In the genomic region with DNA sequence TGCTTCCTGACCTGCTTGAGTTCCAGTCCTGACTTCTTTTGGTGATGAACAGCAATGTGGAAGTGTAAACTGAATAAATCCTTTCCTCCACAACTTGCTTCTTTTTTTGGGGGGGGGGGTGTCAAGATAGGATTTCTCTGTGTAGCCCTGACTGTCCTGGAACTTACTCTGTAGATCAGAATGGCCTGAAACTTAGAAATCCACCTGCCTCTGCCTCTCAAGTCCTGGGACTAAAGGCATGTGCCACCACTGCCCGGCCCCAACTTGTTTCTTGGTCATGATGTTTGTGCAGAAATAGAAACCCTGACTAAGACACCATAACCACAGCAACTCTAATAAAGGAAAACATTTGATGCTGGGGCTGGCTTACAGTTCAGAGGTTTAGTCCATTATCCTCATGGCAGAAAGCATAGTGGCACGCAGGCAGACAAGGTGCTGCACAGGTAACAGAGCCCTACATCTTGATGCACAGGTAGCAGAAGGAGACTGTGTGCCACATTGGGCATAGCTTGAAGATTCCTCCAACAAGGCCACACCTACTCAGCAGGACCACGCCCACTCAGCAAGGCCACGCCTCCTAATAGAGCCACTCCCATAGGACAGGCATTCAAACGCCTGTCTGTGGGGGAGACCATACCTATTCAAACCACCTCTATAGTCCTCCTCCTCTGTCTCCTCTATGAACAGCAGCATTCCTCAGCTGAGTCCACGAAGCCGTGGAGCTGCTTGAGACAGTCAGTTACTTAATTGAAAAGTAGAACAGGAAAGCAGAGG, we compare ENCODE assay signal across 8 mouse cellular contexts. TPM values are rescaled to one million over a fixed set of nuclear protein-coding genes. Genes with fewer than 3 reads are reported as not detected.
DNase-seq lines count a peak whose midpoint lies in the region; ATAC-seq lines count a peak whose summit lies in the region.

No protein-coding gene starts in this region.

- H3K27me3 ChIP-seq in midbrain, embryonic 16.5 days (ENCODE audit: control insufficient read depth, insufficient read depth, low read depth, low read length), result no peaks in the 10 kb centered on the region

- no peak overlapping the region for H3K4me3 ChIP-seq in midbrain, embryonic 16.5 days (ENCODE audit: low read depth, low read length)

- DNase-seq in NIH3T3 (ENCODE audit: low read depth), result peak; percentile 27
- peak; percentile 50 to 61 for DNase-seq in kidney, postnatal 25 days
- DNase-seq in retina, embryonic 14.5 days (ENCODE audit: low spot score), result peak; percentile 48
- DNase-seq in right cerebral cortex, postnatal 25 days, result no peak
- no peak for DNase-seq in ovary, postnatal 10 days (ENCODE audit: low spot score)

- no peaks in the 10 kb centered on the region for H3K36me3 ChIP-seq in midbrain, embryonic 16.5 days (ENCODE audit: control insufficient read depth, insufficient read depth, low read length)

- H3K9ac ChIP-seq in midbrain, embryonic 16.5 days (ENCODE audit: low read depth, low read length), result no peak overlapping the region

- peak; percentile 33 for ATAC-seq in CD4-positive, CD25-positive, alpha-beta regulatory T cell, adult 4 months
- ATAC-seq in midbrain, embryonic 16.5 days, result no peak
- ATAC-seq in monocyte, adult 5-6 weeks (replicated peaks; ENCODE audit: insufficient number of reproducible peaks, low FRiP score, low TSS enrichment, poor library complexity, severe bottlenecking), result no peak

- no peak overlapping the region for H3K27ac ChIP-seq in midbrain, embryonic 16.5 days (ENCODE audit: low read length)

- WGBS in midbrain, embryonic 16.5 days, result 30% methylated on average over 7 of the region's 7 CpGs

- H3K4me1 ChIP-seq in midbrain, embryonic 16.5 days (ENCODE audit: control insufficient read depth, insufficient read depth, low read length), result peaks cover 2% of the 10 kb centered on the region; the same call in 1 of the 2 replicates

- H3K9me3 ChIP-seq in midbrain, embryonic 16.5 days (replicated peaks; ENCODE audit: control insufficient read depth, low read length, poor library complexity, severe bottlenecking), result no peaks in the 10 kb centered on the region

- no peak overlapping the region for H3K4me2 ChIP-seq in midbrain, embryonic 16.5 days (ENCODE audit: low read length)

RNA-seq across cellular contexts. Expression of a gene that starts 1.4 kb away (rescaled TPM):
- not detected for polyA plus RNA-seq in CD4-positive, CD25-positive, alpha-beta regulatory T cell, adult 4 months (2017; shearing (Covaris generic))
- not detected in 2 replicates for polyA plus RNA-seq in midbrain, embryonic 16.5 days (2015; fragmentation: Nextera tagmentation; extraction: Ambion mirVana)
- not detected in 3 replicates for total RNA-seq in monocyte, adult 5-6 weeks (2017)

RNA-seq across cellular contexts. Expression of a gene that starts 5.3 kb away (rescaled TPM):
- polyA plus RNA-seq in CD4-positive, CD25-positive, alpha-beta regulatory T cell, adult 4 months (2017; shearing (Covaris generic)), result 100 to 1,000 TPM; 108 to 109 TPM
- polyA plus RNA-seq in midbrain, embryonic 16.5 days (2015; fragmentation: Nextera tagmentation; extraction: Ambion mirVana), result 105 and 109 TPM in 2 replicates
- 87.5 to 134 TPM (median 104 TPM) in 3 replicates for total RNA-seq in monocyte, adult 5-6 weeks (2017)

RNA-seq across cellular contexts. Expression of a gene that starts 28.7 kb away (rescaled TPM):
- 10 to 100 TPM; 39.4 to 46.7 TPM for polyA plus RNA-seq in CD4-positive, CD25-positive, alpha-beta regulatory T cell, adult 4 months (2017; shearing (Covaris generic))
- polyA plus RNA-seq in midbrain, embryonic 16.5 days (2015; fragmentation: Nextera tagmentation; extraction: Ambion mirVana), result 291 and 302 TPM in 2 replicates
- 47.3 to 71.5 TPM (median 52.6 TPM) in 3 replicates for total RNA-seq in monocyte, adult 5-6 weeks (2017)

RNA-seq across cellular contexts. Expression of a gene that starts 32.4 kb away (rescaled TPM):
- polyA plus RNA-seq in CD4-positive, CD25-positive, alpha-beta regulatory T cell, adult 4 months (2017; shearing (Covaris generic)), result 1 to 10 TPM; 3.4 to 4.3 TPM
- polyA plus RNA-seq in midbrain, embryonic 16.5 days (2015; fragmentation: Nextera tagmentation; extraction: Ambion mirVana), result 21.6 and 26.2 TPM in 2 replicates
- 2.3 to 4.3 TPM (median 3.8 TPM) in 3 replicates for total RNA-seq in monocyte, adult 5-6 weeks (2017)

Comparison
In these comparisons a context has a peak if more than half of its experiments do, and no peak if none do; other contexts are left out.
1. DNase-seq: peak in NIH3T3 (single experiment), kidney, postnatal 25 days (2 of 2) and retina, embryonic 14.5 days (single experiment); none in right cerebral cortex, postnatal 25 days (single experiment) and ovary, postnatal 10 days (single experiment).